Mouse (Mus musculus) thymus, adult 2 months (tissue): ENCODE measurements around the gene Acly.

Experiments
- CTCF ChIP-seq: fragments of 200-500 bp; IDR thresholded peaks from 2 replicates; pipeline ENCODE4 v1.5.1; 2012; ENCODE audit warnings: mild to moderate bottlenecking, control low read depth, low read length, moderate library complexity, borderline replicate concordance; ENCODE audit not compliant: control insufficient read depth, poor library complexity, insufficient read depth; ENCODE audit errors: extremely low read depth
- POLR2A ChIP-seq: fragments of 200-500 bp; IDR thresholded peaks from 2 replicates; pipeline ENCODE4 v1.6.1; 2012; ENCODE audit warnings: mild to moderate bottlenecking, low read length, control low read depth, moderate library complexity; ENCODE audit not compliant: control insufficient read depth, poor library complexity, insufficient read depth; ENCODE audit errors: extremely low read depth

DNA sequence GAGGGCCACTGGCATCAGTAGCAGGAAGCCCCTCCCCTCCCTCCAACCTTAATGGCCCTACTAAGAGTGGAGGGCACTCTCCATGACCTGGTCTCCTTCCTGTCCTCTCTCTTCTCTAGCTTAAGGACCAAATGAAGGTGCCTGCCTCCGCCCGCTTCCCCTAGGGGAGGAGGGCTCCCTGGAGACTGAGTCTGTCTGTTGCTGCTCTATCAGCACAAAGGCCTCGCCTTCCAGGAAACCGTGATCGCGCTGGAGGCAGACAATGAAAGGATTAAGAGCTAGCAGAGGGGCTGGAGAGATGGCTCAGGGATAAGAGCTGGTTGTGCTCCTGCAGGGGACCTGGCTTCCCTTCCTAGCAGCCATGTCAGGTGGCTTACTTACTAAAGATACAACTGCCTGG lies 26.5 kb downstream of the Acly start:
- no peak for TF ChIP-seq CTCF
- no peak for TF ChIP-seq POLR2A
